Mouse (Mus musculus): Measurements from ENCODE around the gene Ophn1. TPM values are rescaled to one million over a fixed set of nuclear protein-coding genes. Genes with fewer than 3 reads are reported as not detected.

The Ophn1 gene
- polyA plus RNA-seq, 1 experiment, result 2.7 TPM

DNA sequence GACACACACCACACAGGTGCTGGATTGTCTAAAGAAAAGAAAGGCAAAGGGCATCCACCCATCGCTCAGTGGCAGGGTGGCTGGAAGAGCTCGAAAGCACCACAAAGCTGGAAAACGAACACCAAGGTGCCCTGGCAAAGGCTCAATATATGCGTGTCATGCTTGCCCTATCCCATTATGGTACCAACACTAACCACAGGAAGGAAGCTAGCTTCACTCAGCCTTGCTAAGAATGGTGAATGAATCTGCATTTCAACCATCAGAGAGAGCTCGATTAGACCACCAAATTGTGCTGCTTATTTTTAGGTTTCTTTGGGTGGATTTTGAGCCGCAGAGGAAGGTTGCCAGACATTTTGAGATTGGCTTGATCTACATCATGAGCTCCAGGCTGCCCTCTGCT is 13.4 kb upstream of the Ophn1 start:
- no peak overlapping the region for H3K27ac ChIP-seq (ENCODE audit: insufficient read depth, low read depth, low read length)
- no peak for DNase-seq
- no peak overlapping the region for H3K4me3 ChIP-seq (ENCODE audit: insufficient read depth, low read depth, low read length)
- WGBS, result 88% methylated on average over 6 of the region's 6 CpGs
- no peak for TF ChIP-seq POLR2A (IDR thresholded peaks at IDR 0.05; ENCODE audit: low read depth, low read length)
- no peak for TF ChIP-seq CTCF (conservative IDR thresholded peaks at IDR 0.05; ENCODE audit: insufficient read depth, insufficient read length, low read depth, low read length)
- H3K4me1 ChIP-seq (ENCODE audit: control insufficient read depth, insufficient read depth, low read length), result no peaks in the 10 kb centered on the region
- H3K36me3 ChIP-seq (ENCODE audit: control insufficient read depth, insufficient read depth, low read length), result no peaks in the 10 kb centered on the region
- no peaks in the 10 kb centered on the region for H3K27me3 ChIP-seq (replicated peaks; ENCODE audit: control insufficient read depth, insufficient read depth, low read length)

DNA sequence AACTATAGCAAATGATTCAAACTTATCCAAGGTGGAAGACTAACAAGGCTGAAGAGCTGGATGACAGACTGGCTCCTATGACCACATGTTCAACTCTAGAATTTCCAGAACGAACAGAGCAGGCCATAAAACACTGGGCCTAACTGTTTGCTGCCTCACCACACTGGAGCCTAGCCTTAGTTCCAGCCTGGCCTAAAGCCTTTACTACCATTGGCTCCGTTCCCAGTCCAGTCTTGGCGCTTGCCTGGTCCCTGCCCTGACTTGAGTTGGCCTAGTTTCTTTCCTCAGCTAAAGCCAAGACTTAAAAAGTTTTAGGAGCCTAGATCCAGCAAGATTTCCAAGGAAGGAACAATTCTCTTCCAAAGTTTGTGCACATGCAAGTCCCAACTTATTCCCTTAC is 7.5 kb upstream of the Ophn1 start:
- Histone ChIP-seq H3K27ac (ENCODE audit: insufficient read depth, low read depth, low read length) (no peak overlapping the region), H3K27me3 (replicated peaks; ENCODE audit: control insufficient read depth, insufficient read depth, low read length) (no peaks in the 10 kb centered on the region), H3K36me3 (ENCODE audit: control insufficient read depth, insufficient read depth, low read length) (no peaks in the 10 kb centered on the region), H3K4me1 (ENCODE audit: control insufficient read depth, insufficient read depth, low read length) (no peaks in the 10 kb centered on the region), H3K4me3 (ENCODE audit: insufficient read depth, low read depth, low read length) (no peak overlapping the region)
- 16% methylated on average over 3 of the region's 3 CpGs for WGBS
- no peak for TF ChIP-seq CTCF (conservative IDR thresholded peaks at IDR 0.05; ENCODE audit: insufficient read depth, insufficient read length, low read depth, low read length)
- no peak for TF ChIP-seq POLR2A (IDR thresholded peaks at IDR 0.05; ENCODE audit: low read depth, low read length)
- DNase-seq, result peak; percentile 75

DNA sequence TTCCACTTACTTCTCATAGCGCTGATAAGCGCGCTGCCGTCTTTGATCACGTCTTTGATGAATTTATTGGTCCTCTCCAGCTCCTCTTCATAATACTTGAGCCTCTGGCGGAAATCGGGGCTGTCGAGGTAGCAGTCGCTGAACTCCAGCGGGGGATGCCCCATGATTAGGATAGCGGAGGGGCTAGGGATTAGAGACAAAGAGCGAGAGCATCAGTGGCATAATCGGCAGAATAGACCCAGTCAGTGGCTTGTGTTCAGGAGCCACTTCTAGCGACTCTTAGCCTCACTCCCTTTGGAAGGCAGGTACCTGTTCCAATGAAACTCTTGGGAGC is 786 bp downstream of the Ophn1 start:
- Histone ChIP-seq H3K4me1 (ENCODE audit: control insufficient read depth, insufficient read depth, low read length) (no peaks in the 10 kb centered on the region), H3K36me3 (ENCODE audit: control insufficient read depth, insufficient read depth, low read length) (no peaks in the 10 kb centered on the region), H3K27ac (ENCODE audit: insufficient read depth, low read depth, low read length) (no peak overlapping the region), H3K4me3 (ENCODE audit: insufficient read depth, low read depth, low read length) (peak overlapping the region; percentile 92), H3K27me3 (replicated peaks; ENCODE audit: control insufficient read depth, insufficient read depth, low read length) (no peaks in the 10 kb centered on the region)
- 2% methylated on average over 14 of the region's 14 CpGs for WGBS
- no peak for TF ChIP-seq CTCF (conservative IDR thresholded peaks at IDR 0.05; ENCODE audit: insufficient read depth, insufficient read length, low read depth, low read length)
- no peak for TF ChIP-seq POLR2A (IDR thresholded peaks at IDR 0.05; ENCODE audit: low read depth, low read length)
- DNase-seq, result no peak

DNA sequence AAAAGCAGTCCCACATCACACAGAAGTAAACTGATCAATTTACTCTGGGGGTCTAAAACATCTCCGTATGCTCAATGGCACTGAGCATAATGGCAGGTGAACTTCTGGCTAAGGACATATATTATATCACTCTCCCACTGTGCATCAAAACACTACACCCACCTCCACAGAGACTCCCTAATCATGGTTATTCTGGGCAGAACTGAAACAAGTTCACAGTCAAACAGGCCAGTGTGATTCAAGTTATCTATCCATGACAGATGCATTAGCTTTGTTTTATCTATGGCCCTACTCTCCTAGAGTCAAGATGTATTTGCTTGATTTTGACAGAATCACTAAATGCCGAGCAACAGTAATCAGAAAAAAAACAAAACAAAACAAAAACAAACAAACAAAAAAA is 8.8 kb downstream of the Ophn1 start:
- H3K27me3 ChIP-seq (replicated peaks; ENCODE audit: control insufficient read depth, insufficient read depth, low read length), result no peaks in the 10 kb centered on the region
- DNase-seq, result no peak
- no peak for TF ChIP-seq POLR2A (IDR thresholded peaks at IDR 0.05; ENCODE audit: low read depth, low read length)
- TF ChIP-seq CTCF (conservative IDR thresholded peaks at IDR 0.05; ENCODE audit: insufficient read depth, insufficient read length, low read depth, low read length), result no peak
- H3K27ac ChIP-seq (ENCODE audit: insufficient read depth, low read depth, low read length), result no peak overlapping the region
- WGBS, result 74% methylated on average over 2 of the region's 2 CpGs
- no peaks in the 10 kb centered on the region for H3K4me1 ChIP-seq (ENCODE audit: control insufficient read depth, insufficient read depth, low read length)
- no peaks in the 10 kb centered on the region for H3K36me3 ChIP-seq (ENCODE audit: control insufficient read depth, insufficient read depth, low read length)
- no peak overlapping the region for H3K4me3 ChIP-seq (ENCODE audit: insufficient read depth, low read depth, low read length)

DNA sequence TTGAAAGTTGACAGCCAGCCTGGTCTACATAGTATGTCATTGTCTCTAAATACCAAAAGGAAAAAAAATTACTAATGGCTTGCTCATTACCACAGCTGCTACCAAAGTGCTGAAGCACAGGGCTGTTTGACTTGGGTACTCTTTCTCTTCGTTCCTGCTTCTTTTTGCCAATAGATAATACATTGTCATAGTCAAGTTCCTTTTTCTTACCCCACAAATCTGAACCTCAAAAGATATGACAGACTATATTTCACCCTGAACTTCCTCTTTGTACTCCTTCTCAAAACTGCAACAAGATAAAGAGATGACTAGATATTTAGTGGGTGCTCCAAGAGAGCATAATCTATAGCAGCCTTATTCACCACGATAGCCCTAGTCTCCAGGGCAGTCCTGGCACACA is 9.7 kb downstream of the Ophn1 start:
- TF ChIP-seq CTCF (conservative IDR thresholded peaks at IDR 0.05; ENCODE audit: insufficient read depth, insufficient read length, low read depth, low read length) (no peak), POLR2A (IDR thresholded peaks at IDR 0.05; ENCODE audit: low read depth, low read length) (no peak)
- WGBS, result 82% methylated on average over 2 of the region's 2 CpGs

DNA sequence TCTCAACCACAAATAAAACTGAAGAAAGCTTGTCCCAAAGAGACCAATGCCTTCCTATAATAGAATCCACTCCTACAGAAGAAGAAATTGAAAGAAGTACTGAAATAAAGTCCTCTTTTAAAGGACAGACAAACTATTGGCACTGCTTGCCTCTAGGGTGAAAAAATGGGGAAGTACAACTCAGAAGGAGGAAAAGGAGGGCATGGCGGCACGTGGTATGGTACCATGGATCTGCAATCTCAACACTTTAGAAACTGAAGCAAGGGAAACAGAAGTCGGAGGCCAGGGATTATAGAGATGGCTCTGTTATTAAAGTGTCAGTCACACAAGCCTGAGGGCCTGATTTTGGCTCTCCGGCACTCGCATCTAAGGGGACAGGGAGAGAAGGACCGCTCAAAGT is 10.5 kb downstream of the Ophn1 start:
- H3K27ac ChIP-seq (ENCODE audit: insufficient read depth, low read depth, low read length), result no peak overlapping the region
- H3K27me3 ChIP-seq (replicated peaks; ENCODE audit: control insufficient read depth, insufficient read depth, low read length), result no peaks in the 10 kb centered on the region
- no peaks in the 10 kb centered on the region for H3K4me1 ChIP-seq (ENCODE audit: control insufficient read depth, insufficient read depth, low read length)
- 93% methylated on average over 6 of the region's 6 CpGs for WGBS
- no peak overlapping the region for H3K4me3 ChIP-seq (ENCODE audit: insufficient read depth, low read depth, low read length)
- no peaks in the 10 kb centered on the region for H3K36me3 ChIP-seq (ENCODE audit: control insufficient read depth, insufficient read depth, low read length)
- DNase-seq, result no peak
- no peak for TF ChIP-seq POLR2A (IDR thresholded peaks at IDR 0.05; ENCODE audit: low read depth, low read length)
- TF ChIP-seq CTCF (conservative IDR thresholded peaks at IDR 0.05; ENCODE audit: insufficient read depth, insufficient read length, low read depth, low read length), result no peak

More for the DNA sequence above, 9.7 kb downstream of the Ophn1 start:
- Histone ChIP-seq H3K36me3 (ENCODE audit: control insufficient read depth, insufficient read depth, low read length) (no peaks in the 10 kb centered on the region), H3K27me3 (replicated peaks; ENCODE audit: control insufficient read depth, insufficient read depth, low read length) (no peaks in the 10 kb centered on the region), H3K4me3 (ENCODE audit: insufficient read depth, low read depth, low read length) (no peak overlapping the region), H3K27ac (ENCODE audit: insufficient read depth, low read depth, low read length) (no peak overlapping the region), H3K4me1 (ENCODE audit: control insufficient read depth, insufficient read depth, low read length) (no peaks in the 10 kb centered on the region)
- no peak for DNase-seq

DNA sequence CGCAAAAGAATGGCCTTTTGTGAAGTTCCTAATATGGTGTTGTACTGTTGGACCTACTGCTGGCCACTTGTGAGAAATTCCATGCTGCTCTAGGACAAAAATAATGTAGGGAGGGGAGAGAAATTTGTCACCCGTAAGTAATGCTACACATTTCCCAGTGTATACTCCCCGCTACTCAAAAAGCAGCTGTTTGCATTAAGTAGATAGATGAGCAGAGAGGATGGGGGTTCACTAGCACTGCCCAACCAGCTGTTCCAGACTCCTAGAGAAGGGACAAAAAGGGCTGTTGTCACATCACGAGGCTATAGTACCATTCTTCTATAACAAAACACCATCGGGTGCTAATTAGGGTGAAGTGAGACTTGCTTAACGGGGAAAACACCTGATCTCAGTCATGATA is 15.7 kb downstream of the Ophn1 start:
- H3K36me3 ChIP-seq (ENCODE audit: control insufficient read depth, insufficient read depth, low read length), result no peaks in the 10 kb centered on the region
- no peak for DNase-seq
- 76% methylated on average over 6 of the region's 6 CpGs for WGBS
- H3K27me3 ChIP-seq (replicated peaks; ENCODE audit: control insufficient read depth, insufficient read depth, low read length), result no peaks in the 10 kb centered on the region
- no peak overlapping the region for H3K27ac ChIP-seq (ENCODE audit: insufficient read depth, low read depth, low read length)
- no peak overlapping the region for H3K4me3 ChIP-seq (ENCODE audit: insufficient read depth, low read depth, low read length)
- TF ChIP-seq POLR2A (IDR thresholded peaks at IDR 0.05; ENCODE audit: low read depth, low read length) (no peak), CTCF (conservative IDR thresholded peaks at IDR 0.05; ENCODE audit: insufficient read depth, insufficient read length, low read depth, low read length) (no peak)
- no peaks in the 10 kb centered on the region for H3K4me1 ChIP-seq (ENCODE audit: control insufficient read depth, insufficient read depth, low read length)

DNA sequence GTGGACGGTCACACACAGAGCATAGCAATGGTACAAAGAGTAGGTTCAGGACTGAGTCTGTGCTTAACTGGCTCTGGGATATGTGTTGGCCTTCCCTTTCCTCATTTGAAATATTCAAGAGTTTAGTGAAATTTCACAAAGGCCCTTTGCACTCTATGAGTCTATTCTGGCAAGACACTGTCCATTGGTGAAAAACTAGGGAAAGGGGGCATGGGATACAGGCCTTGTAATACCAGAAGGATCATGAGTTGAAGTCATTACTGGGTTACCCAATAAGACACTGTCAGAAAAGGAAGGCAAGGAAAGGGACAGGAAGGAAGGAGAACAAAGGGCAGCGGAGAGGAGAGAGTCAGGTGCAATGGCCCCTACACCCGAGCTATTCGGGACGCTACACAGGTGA is 16.7 kb downstream of the Ophn1 start:
- H3K36me3 ChIP-seq (ENCODE audit: control insufficient read depth, insufficient read depth, low read length), result no peaks in the 10 kb centered on the region
- H3K27ac ChIP-seq (ENCODE audit: insufficient read depth, low read depth, low read length), result no peak overlapping the region
- H3K27me3 ChIP-seq (replicated peaks; ENCODE audit: control insufficient read depth, insufficient read depth, low read length), result no peaks in the 10 kb centered on the region
- DNase-seq, result no peak
- TF ChIP-seq POLR2A (IDR thresholded peaks at IDR 0.05; ENCODE audit: low read depth, low read length) (no peak), CTCF (conservative IDR thresholded peaks at IDR 0.05; ENCODE audit: insufficient read depth, insufficient read length, low read depth, low read length) (no peak)
- H3K4me3 ChIP-seq (ENCODE audit: insufficient read depth, low read depth, low read length), result no peak overlapping the region
- no peaks in the 10 kb centered on the region for H3K4me1 ChIP-seq (ENCODE audit: control insufficient read depth, insufficient read depth, low read length)
- WGBS, result 75% methylated on average over 5 of the region's 5 CpGs
